Mouse (Mus musculus): ENCODE results near the gene Ugt1a6b.

- TF ChIP-seq CTCF (IDR thresholded peaks at IDR 0.05; ENCODE audit: borderline replicate concordance, extremely low read depth, insufficient read depth, insufficient read length) = no peak
- TF ChIP-seq POLR2A (IDR thresholded peaks at IDR 0.05; ENCODE audit: borderline replicate concordance, extremely low read depth, insufficient read depth, insufficient read length, poor library complexity, severe bottlenecking) = no peak
These were observed 132.9 kb downstream of the Ugt1a6b start for GRCm38 (mm10) chr1:88235894-88236415.
